Mouse (Mus musculus): ENCODE measurements around the gene Cops9. TPM values are rescaled to one million over a fixed set of nuclear protein-coding genes. Genes with fewer than 3 reads are reported as not detected.
A peak's percentile ranks its signal among the peaks of the same experiment; 100 is the strongest.

The Cops9 gene
- polyA plus RNA-seq, 1 experiment, result 280 TPM

GRCm38 (mm10) chr1:92676676-92676975, 34.8 kb upstream of the Cops9 start:
- no peaks in the 10 kb centered on the region for H3K36me3 ChIP-seq (ENCODE audit: control insufficient read depth, insufficient read depth, low read length)
- no peak for DNase-seq
- no peak overlapping the region for H3K4me3 ChIP-seq (ENCODE audit: insufficient read depth, low read depth, low read length)
- 50% methylated on average over 3 of the region's 3 CpGs for WGBS
- no peak overlapping the region for H3K27ac ChIP-seq (ENCODE audit: insufficient read depth, low read depth, low read length)
- no peaks in the 10 kb centered on the region for H3K27me3 ChIP-seq (replicated peaks; ENCODE audit: control insufficient read depth, insufficient read depth, low read length)
- H3K4me1 ChIP-seq (ENCODE audit: control insufficient read depth, insufficient read depth, low read length), result peaks cover 3% of the 10 kb centered on the region; the same call in 1 of the 2 replicates
- TF ChIP-seq CTCF (conservative IDR thresholded peaks at IDR 0.05; ENCODE audit: insufficient read depth, insufficient read length, low read depth, low read length) (no peak), POLR2A (IDR thresholded peaks at IDR 0.05; ENCODE audit: low read depth, low read length) (no peak)

DNA sequence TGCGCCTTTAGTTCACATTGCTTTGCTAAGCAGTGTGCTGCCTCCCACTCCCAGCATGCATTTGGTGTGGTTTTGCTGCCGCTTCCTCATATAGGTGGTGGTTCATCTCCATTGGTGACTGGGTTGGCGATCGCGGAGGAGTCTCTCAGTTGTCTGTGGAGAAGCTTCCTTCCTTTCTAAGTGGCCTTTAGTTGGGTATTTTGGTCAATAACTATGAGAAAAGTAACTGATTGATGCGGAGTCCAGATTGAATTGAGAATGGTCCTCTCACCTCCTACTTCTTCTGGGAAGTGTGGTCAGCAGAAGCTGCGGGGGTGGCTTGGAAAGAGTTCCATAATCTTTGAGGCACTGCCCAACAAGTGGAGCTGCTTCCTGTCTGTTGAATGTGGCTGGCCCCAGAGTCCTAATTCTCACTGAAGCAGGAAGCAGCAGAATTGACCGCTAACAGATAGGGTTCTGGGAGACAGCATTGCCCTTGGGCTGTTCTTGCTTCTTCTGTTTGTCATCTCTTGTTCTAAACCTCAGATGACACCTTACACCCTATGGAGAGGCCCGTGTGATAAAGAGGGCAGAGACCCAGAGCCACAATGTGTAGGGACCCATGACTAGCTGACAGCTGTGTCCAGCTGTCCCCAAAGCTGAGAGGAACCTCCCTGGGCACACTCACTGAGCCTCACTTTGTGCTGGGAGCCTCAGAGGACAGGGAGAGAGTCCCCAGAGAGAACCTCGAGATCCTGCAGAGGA, 34.3 kb upstream of the Cops9 start:
- TF ChIP-seq POLR2A (IDR thresholded peaks at IDR 0.05; ENCODE audit: low read depth, low read length) (no peak), CTCF (conservative IDR thresholded peaks at IDR 0.05; ENCODE audit: insufficient read depth, insufficient read length, low read depth, low read length) (no peak)
- Histone ChIP-seq H3K4me3 (ENCODE audit: insufficient read depth, low read depth, low read length) (no peak overlapping the region), H3K27me3 (replicated peaks; ENCODE audit: control insufficient read depth, insufficient read depth, low read length) (no peaks in the 10 kb centered on the region), H3K27ac (ENCODE audit: insufficient read depth, low read depth, low read length) (no peak overlapping the region), H3K4me1 (ENCODE audit: control insufficient read depth, insufficient read depth, low read length) (peaks cover under 1% of the 10 kb centered on the region; the same call in 1 of the 2 replicates), H3K36me3 (ENCODE audit: control insufficient read depth, insufficient read depth, low read length) (no peaks in the 10 kb centered on the region)
- DNase-seq, result no peak
- 64% methylated on average over 10 of the region's 10 CpGs for WGBS

- H3K4me3 ChIP-seq (ENCODE audit: insufficient read depth, low read depth, low read length), result no peak overlapping the region
- H3K27ac ChIP-seq (ENCODE audit: insufficient read depth, low read depth, low read length), result no peak overlapping the region
- H3K27me3 ChIP-seq (replicated peaks; ENCODE audit: control insufficient read depth, insufficient read depth, low read length), result no peaks in the 10 kb centered on the region
- no peaks in the 10 kb centered on the region for H3K36me3 ChIP-seq (ENCODE audit: control insufficient read depth, insufficient read depth, low read length)
- TF ChIP-seq CTCF (conservative IDR thresholded peaks at IDR 0.05; ENCODE audit: insufficient read depth, insufficient read length, low read depth, low read length) (no peak), POLR2A (IDR thresholded peaks at IDR 0.05; ENCODE audit: low read depth, low read length) (no peak)
- 88% methylated on average over 5 of the region's 5 CpGs for WGBS
- no peaks in the 10 kb centered on the region for H3K4me1 ChIP-seq (ENCODE audit: control insufficient read depth, insufficient read depth, low read length)
- no peak for DNase-seq
Observed at GRCm38 (mm10) chr1:92673258-92673782, 31.5 kb upstream of the Cops9 start.

DNA sequence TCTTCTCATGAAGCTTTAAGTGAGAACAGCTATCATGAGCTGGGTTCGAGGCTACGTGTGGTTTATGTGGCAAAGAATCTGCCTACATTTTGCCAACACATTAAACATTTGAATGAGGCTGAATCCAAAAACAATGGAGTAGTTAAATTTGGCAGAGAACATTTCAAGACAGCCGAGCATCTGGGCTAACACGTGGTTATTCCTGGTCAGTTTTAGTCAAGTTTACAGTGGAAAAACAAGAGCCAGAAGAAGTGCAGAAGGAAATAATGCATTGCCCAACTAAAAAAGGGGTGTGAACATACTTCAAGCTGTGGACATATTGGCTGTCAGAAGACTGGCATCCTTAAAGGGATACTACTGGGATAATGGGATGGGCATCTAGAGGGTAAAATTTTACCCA, 29.5 kb upstream of the Cops9 start:
- Histone ChIP-seq H3K27ac (ENCODE audit: insufficient read depth, low read depth, low read length) (no peak overlapping the region), H3K27me3 (replicated peaks; ENCODE audit: control insufficient read depth, insufficient read depth, low read length) (no peaks in the 10 kb centered on the region), H3K4me3 (ENCODE audit: insufficient read depth, low read depth, low read length) (no peak overlapping the region), H3K36me3 (ENCODE audit: control insufficient read depth, insufficient read depth, low read length) (no peaks in the 10 kb centered on the region), H3K4me1 (ENCODE audit: control insufficient read depth, insufficient read depth, low read length) (no peaks in the 10 kb centered on the region)
- 82% methylated on average over 4 of the region's 4 CpGs for WGBS
- TF ChIP-seq CTCF (conservative IDR thresholded peaks at IDR 0.05; ENCODE audit: insufficient read depth, insufficient read length, low read depth, low read length) (no peak), POLR2A (IDR thresholded peaks at IDR 0.05; ENCODE audit: low read depth, low read length) (no peak)
- DNase-seq, result no peak

- DNase-seq, result no peak
- H3K4me3 ChIP-seq (ENCODE audit: insufficient read depth, low read depth, low read length), result no peak overlapping the region
- H3K27ac ChIP-seq (ENCODE audit: insufficient read depth, low read depth, low read length), result no peak overlapping the region
- no peaks in the 10 kb centered on the region for H3K27me3 ChIP-seq (replicated peaks; ENCODE audit: control insufficient read depth, insufficient read depth, low read length)
- 83% methylated on average over 3 of the region's 3 CpGs for whole genome bisulfite sequencing
- no peaks in the 10 kb centered on the region for H3K36me3 ChIP-seq (ENCODE audit: control insufficient read depth, insufficient read depth, low read length)
- TF ChIP-seq CTCF (conservative IDR thresholded peaks at IDR 0.05; ENCODE audit: insufficient read depth, insufficient read length, low read depth, low read length) (no peak), POLR2A (IDR thresholded peaks at IDR 0.05; ENCODE audit: low read depth, low read length) (no peak)
- H3K4me1 ChIP-seq (ENCODE audit: control insufficient read depth, insufficient read depth, low read length), result no peaks in the 10 kb centered on the region
Observed at GRCm38 (mm10) chr1:92669430-92669829, 27.6 kb upstream of the Cops9 start.

DNA sequence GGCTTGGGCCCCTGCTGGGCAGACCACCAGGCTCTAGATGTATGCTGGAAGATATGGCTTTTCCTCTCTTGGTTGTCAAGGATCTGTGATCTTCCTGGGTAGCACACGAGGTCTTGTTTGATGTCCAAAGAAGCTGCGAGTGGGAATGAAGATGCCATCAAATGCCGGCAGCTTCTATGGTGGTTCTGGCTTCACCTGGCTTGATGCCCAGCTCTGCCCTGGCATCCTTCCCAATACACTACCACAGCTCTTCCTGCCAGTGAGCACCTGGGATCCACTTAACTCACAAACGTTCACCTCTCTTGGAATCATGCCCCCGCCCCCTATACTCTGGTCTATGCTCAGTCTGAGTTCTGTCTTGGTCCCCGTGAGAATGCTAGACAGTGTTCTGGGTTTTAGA, 25.3 kb upstream of the Cops9 start:
- Histone ChIP-seq H3K4me1 (ENCODE audit: control insufficient read depth, insufficient read depth, low read length) (no peaks in the 10 kb centered on the region), H3K36me3 (ENCODE audit: control insufficient read depth, insufficient read depth, low read length) (no peaks in the 10 kb centered on the region), H3K4me3 (ENCODE audit: insufficient read depth, low read depth, low read length) (no peak overlapping the region), H3K27me3 (replicated peaks; ENCODE audit: control insufficient read depth, insufficient read depth, low read length) (no peaks in the 10 kb centered on the region), H3K27ac (ENCODE audit: insufficient read depth, low read depth, low read length) (no peak overlapping the region)
- TF ChIP-seq CTCF (conservative IDR thresholded peaks at IDR 0.05; ENCODE audit: insufficient read depth, insufficient read length, low read depth, low read length), result no peak
- no peak for TF ChIP-seq POLR2A (IDR thresholded peaks at IDR 0.05; ENCODE audit: low read depth, low read length)
- WGBS, result 47% methylated on average over 6 of the region's 6 CpGs
- peak; percentile 26 for DNase-seq

GRCm38 (mm10) chr1:92659392-92659791, 17.6 kb upstream of the Cops9 start:
- Histone ChIP-seq H3K36me3 (ENCODE audit: control insufficient read depth, insufficient read depth, low read length) (no peaks in the 10 kb centered on the region), H3K4me3 (ENCODE audit: insufficient read depth, low read depth, low read length) (no peak overlapping the region), H3K4me1 (ENCODE audit: control insufficient read depth, insufficient read depth, low read length) (no peaks in the 10 kb centered on the region), H3K27ac (ENCODE audit: insufficient read depth, low read depth, low read length) (no peak overlapping the region), H3K27me3 (replicated peaks; ENCODE audit: control insufficient read depth, insufficient read depth, low read length) (no peaks in the 10 kb centered on the region)
- WGBS, result 54% methylated on average over 5 of the region's 5 CpGs
- TF ChIP-seq POLR2A (IDR thresholded peaks at IDR 0.05; ENCODE audit: low read depth, low read length), result no peak
- TF ChIP-seq CTCF (conservative IDR thresholded peaks at IDR 0.05; ENCODE audit: insufficient read depth, insufficient read length, low read depth, low read length), result no peak
- no peak for DNase-seq

All from kidney, adult 2 months (tissue).